8 mouse cellular contexts compared by ENCODE assay signal in the genomic region with DNA sequence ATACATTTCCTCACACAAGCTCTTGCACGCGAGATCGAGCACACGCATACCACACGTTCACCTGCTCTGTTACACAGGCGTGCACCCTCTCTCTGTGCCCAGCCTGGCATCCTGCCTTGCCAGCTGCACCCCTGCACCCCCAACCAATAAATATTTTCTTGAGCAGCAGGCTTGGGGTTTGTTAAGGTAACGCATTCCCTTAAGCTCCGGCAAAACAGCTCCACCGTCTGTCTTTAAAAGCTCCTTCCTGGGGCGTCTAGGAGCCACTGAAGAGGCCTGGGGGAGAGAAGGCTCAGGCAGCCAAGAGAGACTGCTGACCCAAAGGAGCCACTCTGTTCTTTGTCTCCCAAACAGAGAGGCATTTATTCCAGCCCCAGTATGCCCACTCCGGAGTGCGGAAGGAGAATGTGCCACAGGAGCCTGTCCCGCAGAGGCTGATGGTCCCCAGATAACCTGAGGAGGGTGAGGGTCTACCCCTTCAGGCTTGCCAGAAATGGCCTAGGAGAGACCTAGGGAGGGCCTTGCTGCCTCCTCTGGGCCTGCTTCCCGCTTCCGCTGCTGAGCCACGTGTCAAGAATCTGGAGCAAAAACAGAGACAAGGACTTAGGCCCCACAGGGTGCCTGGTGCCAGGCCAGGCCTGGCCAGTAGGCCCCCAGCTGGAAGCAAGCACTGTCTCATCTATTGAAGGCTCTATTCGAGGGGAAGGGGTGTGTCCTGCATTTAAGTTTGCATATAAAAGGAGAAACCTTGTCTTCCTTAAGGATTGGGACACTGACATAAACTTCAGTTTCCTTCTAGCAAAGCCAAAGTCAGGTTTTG. TPM values are rescaled to one million over a fixed set of nuclear protein-coding genes. Genes with fewer than 3 reads are reported as not detected.
DNase-seq lines count a peak whose midpoint lies in the region; ATAC-seq and TF ChIP-seq lines count a peak whose summit lies in the region.

No protein-coding gene starts in this region.

- TF ChIP-seq CTCF in testis, adult 2 months (IDR thresholded peaks at IDR 0.05; ENCODE audit: control insufficient read depth, insufficient read depth, insufficient replicate concordance, low read depth, low read length), result no peak
- no peak for TF ChIP-seq CTCF in thymus, adult 2 months (IDR thresholded peaks at IDR 0.05; ENCODE audit: borderline replicate concordance, control insufficient read depth, extremely low read depth, insufficient read depth, low read length, poor library complexity)

- no peaks in the 10 kb centered on the region for H3K27me3 ChIP-seq in testis, adult 2 months (ENCODE audit: control insufficient read depth, insufficient read depth, low read length)
- no peaks in the 10 kb centered on the region for H3K27me3 ChIP-seq in embryonic facial prominence, embryonic 15.5 days
- 0 out of 2 replicates have a peak, but pooled peaks cover 2% of the 10 kb centered on the region for H3K27me3 ChIP-seq in hindbrain, embryonic 16.5 days (replicated peaks; ENCODE audit: control insufficient read depth, insufficient read depth, low read length)
- H3K27me3 ChIP-seq in midbrain, embryonic 12.5 days, result peaks cover 52% of the 10 kb centered on the region
- H3K27me3 ChIP-seq in thymus, adult 2 months (ENCODE audit: control insufficient read depth, insufficient read depth, low read length), result no peaks in the 10 kb centered on the region

- 0 out of 2 replicates have a peak, but pooled peaks have one; percentile 1 for ATAC-seq in embryonic facial prominence, embryonic 15.5 days (ENCODE audit: insufficient number of reproducible peaks, low FRiP score, low TSS enrichment, low read depth)
- peak; percentile 61 for ATAC-seq in hindbrain, embryonic 16.5 days
- no peak for ATAC-seq in midbrain, embryonic 12.5 days (ENCODE audit: low FRiP score, low read depth)

- H3K36me3 ChIP-seq in testis, adult 2 months (ENCODE audit: control insufficient read depth, insufficient read depth, low read length), result no peaks in the 10 kb centered on the region
- no peaks in the 10 kb centered on the region for H3K36me3 ChIP-seq in embryonic facial prominence, embryonic 15.5 days
- H3K36me3 ChIP-seq in hindbrain, embryonic 16.5 days (ENCODE audit: control insufficient read depth, insufficient read depth, low read length), result no peaks in the 10 kb centered on the region
- no peaks in the 10 kb centered on the region for H3K36me3 ChIP-seq in midbrain, embryonic 12.5 days
- no peaks in the 10 kb centered on the region for H3K36me3 ChIP-seq in thymus, adult 2 months (ENCODE audit: control insufficient read depth, insufficient read depth, low read length)

- no peak for DNase-seq in testis, postnatal 10 days (ENCODE audit: low spot score)
- peak; percentile 33 to 58 for DNase-seq in left cerebral cortex, adult 8-10 months (ENCODE audit: low spot score in 2 of 2)
- DNase-seq in thymus, adult 2 months, result peak; percentile 15
- DNase-seq in spleen, adult 18-20 months, result no peak

- TF ChIP-seq POLR2A in testis, adult 2 months (IDR thresholded peaks at IDR 0.05; ENCODE audit: control insufficient read depth, low read depth, low read length), result no peak
- TF ChIP-seq POLR2A in thymus, adult 2 months (IDR thresholded peaks at IDR 0.05; ENCODE audit: control insufficient read depth, extremely low read depth, insufficient read depth, low read length, poor library complexity), result no peak

- H3K9me3 ChIP-seq in embryonic facial prominence, embryonic 15.5 days (replicated peaks), result no peaks in the 10 kb centered on the region
- no peaks in the 10 kb centered on the region for H3K9me3 ChIP-seq in hindbrain, embryonic 16.5 days (ENCODE audit: control insufficient read depth, low read length)
- H3K9me3 ChIP-seq in midbrain, embryonic 12.5 days, result no peaks in the 10 kb centered on the region

- no peak overlapping the region for H3K27ac ChIP-seq in testis, adult 2 months (ENCODE audit: control insufficient read depth, insufficient read depth, low read depth, low read length)
- H3K27ac ChIP-seq in embryonic facial prominence, embryonic 15.5 days (replicated peaks), result peak overlapping the region; percentile 29
- H3K27ac ChIP-seq in hindbrain, embryonic 16.5 days (ENCODE audit: low read depth, low read length), result peak overlapping the region; percentile 81
- peak overlapping the region; percentile 35; the same call in 1 of the 2 replicates for H3K27ac ChIP-seq in midbrain, embryonic 12.5 days (replicated peaks)
- H3K27ac ChIP-seq in thymus, adult 2 months (ENCODE audit: control insufficient read depth, insufficient read depth, low read length), result no peak overlapping the region

- peaks cover 28% of the 10 kb centered on the region for H3K4me1 ChIP-seq in testis, adult 2 months (ENCODE audit: control insufficient read depth, insufficient read depth, low read length)
- H3K4me1 ChIP-seq in embryonic facial prominence, embryonic 15.5 days, result peaks cover 39% of the 10 kb centered on the region
- peaks cover 33% of the 10 kb centered on the region for H3K4me1 ChIP-seq in hindbrain, embryonic 16.5 days (ENCODE audit: control insufficient read depth, insufficient read depth, low read depth, low read length)
- H3K4me1 ChIP-seq in midbrain, embryonic 12.5 days, result peaks cover 30% of the 10 kb centered on the region
- H3K4me1 ChIP-seq in thymus, adult 2 months (replicated peaks; ENCODE audit: control insufficient read depth, insufficient read depth, low read length), result peaks cover 14% of the 10 kb centered on the region

- 26% methylated on average over 17 of the region's 17 CpGs for WGBS in embryonic facial prominence, embryonic 15.5 days
- 11% methylated on average over 17 of the region's 17 CpGs for WGBS in hindbrain, embryonic 16.5 days
- WGBS in midbrain, embryonic 12.5 days, result 12% methylated on average over 17 of the region's 17 CpGs
- WGBS in thymus, adult 2 months, result 51% methylated on average over 17 of the region's 17 CpGs

- H3K9ac ChIP-seq in embryonic facial prominence, embryonic 15.5 days, result no peak overlapping the region
- peak overlapping the region; percentile 95 for H3K9ac ChIP-seq in hindbrain, embryonic 16.5 days (ENCODE audit: low read depth, low read length)
- no peak overlapping the region for H3K9ac ChIP-seq in midbrain, embryonic 12.5 days (replicated peaks)

- H3K4me2 ChIP-seq in embryonic facial prominence, embryonic 15.5 days (replicated peaks), result peak overlapping the region; percentile 92
- peak overlapping the region; percentile 79 for H3K4me2 ChIP-seq in hindbrain, embryonic 16.5 days (ENCODE audit: low read length)
- H3K4me2 ChIP-seq in midbrain, embryonic 12.5 days (replicated peaks), result peak overlapping the region; percentile 93

- peak overlapping the region; percentile 92 for H3K4me3 ChIP-seq in testis, adult 2 months (ENCODE audit: control insufficient read depth, low read depth, low read length)
- H3K4me3 ChIP-seq in embryonic facial prominence, embryonic 15.5 days (replicated peaks), result peak overlapping the region; percentile 55
- peak overlapping the region; percentile 79 for H3K4me3 ChIP-seq in hindbrain, embryonic 16.5 days (ENCODE audit: low read length)
- peak overlapping the region; percentile 64 for H3K4me3 ChIP-seq in midbrain, embryonic 12.5 days
- H3K4me3 ChIP-seq in thymus, adult 2 months (ENCODE audit: control insufficient read depth, insufficient read depth, low read length), result peak overlapping the region; percentile 52

RNA-seq across cellular contexts. Expression of gene Kifc3, which starts 59.4 kb away (rescaled TPM):
- polyA plus RNA-seq in testis, adult 2 months (2012; rRNA removed), result 63.9 and 76.7 TPM in 2 replicates
- polyA plus RNA-seq in embryonic facial prominence, embryonic 15.5 days (2015; fragmentation: Nextera tagmentation; extraction: Ambion mirVana), result 17.6 and 17.9 TPM in 2 replicates
- polyA plus RNA-seq in hindbrain, embryonic 16.5 days (2015; fragmentation: Nextera tagmentation; extraction: Ambion mirVana), result 24.0 and 27.7 TPM in 2 replicates
- 10 to 100 TPM; 52.8 to 71.1 (median 56.8) TPM for total RNA-seq in left cerebral cortex, adult 8-10 months (2022)
- 10.0 and 10.4 TPM in 2 replicates for polyA plus RNA-seq in midbrain, embryonic 12.5 days (2016; fragmentation: Nextera tagmentation; extraction: Ambion mirVana)
- polyA plus RNA-seq in thymus, adult 2 months (2012; rRNA removed), result 13.7 and 19.1 TPM in 2 replicates

Comparison
In these comparisons a context has a peak if more than half of its experiments do, and no peak if none do; other contexts are left out.
1. H3K27ac ChIP-seq: peak in embryonic facial prominence, embryonic 15.5 days (single experiment), hindbrain, embryonic 16.5 days (single experiment) and midbrain, embryonic 12.5 days (single experiment); none in testis, adult 2 months (single experiment) and thymus, adult 2 months (single experiment).
2. DNase-seq: peak in left cerebral cortex, adult 8-10 months (2 of 2) and thymus, adult 2 months (single experiment); none in testis, postnatal 10 days (single experiment) and spleen, adult 18-20 months (0 of 2).
3. Peak in every context shown above with its lines, with median percentiles within 50 percentile points of each other: H3K4me3 ChIP-seq and H3K4me2 ChIP-seq.